Mouse (Mus musculus): ENCODE measurements at regions not wholly inside any gene's neighbourhood (a gene's known extent, or its start where the extent isn't known, plus 50 kb on each side); places are given as distances from the start of the nearest gene placed in this dataset.

GRCm38 (mm10) chr5:142338051-142338450 is 63.2 kb upstream of the Foxk1 start:
- TF ChIP-seq CTCF (IDR thresholded peaks at IDR 0.05; ENCODE audit: borderline replicate concordance, control insufficient read depth, extremely low read depth, insufficient read depth, low read length, poor library complexity): no peak
- no peak for TF ChIP-seq POLR2A (IDR thresholded peaks at IDR 0.05; ENCODE audit: control insufficient read depth, extremely low read depth, insufficient read depth, low read length, poor library complexity)
